Mouse (Mus musculus) small intestine, adult 2 months (tissue): Measurements from ENCODE around the gene Slc9a3r1.

Experiments used
- CTCF ChIP-seq: fragments of 200-500 bp; IDR thresholded peaks from 2 replicates; pipeline ENCODE4 v1.5.1; 2012; ENCODE audit warnings: low read depth, mild to moderate bottlenecking, control low read depth, inconsistent platforms, low read length, moderate library complexity, mixed read lengths; ENCODE audit not compliant: insufficient replicate concordance, insufficient read length; ENCODE audit errors: extremely low read depth
- POLR2A ChIP-seq: fragments of 200-500 bp; IDR thresholded peaks from 2 replicates; pipeline ENCODE4 v1.6.1; 2012; ENCODE audit warnings: low read depth, mild to moderate bottlenecking, control low read depth, inconsistent platforms, low read length, moderate library complexity

DNA sequence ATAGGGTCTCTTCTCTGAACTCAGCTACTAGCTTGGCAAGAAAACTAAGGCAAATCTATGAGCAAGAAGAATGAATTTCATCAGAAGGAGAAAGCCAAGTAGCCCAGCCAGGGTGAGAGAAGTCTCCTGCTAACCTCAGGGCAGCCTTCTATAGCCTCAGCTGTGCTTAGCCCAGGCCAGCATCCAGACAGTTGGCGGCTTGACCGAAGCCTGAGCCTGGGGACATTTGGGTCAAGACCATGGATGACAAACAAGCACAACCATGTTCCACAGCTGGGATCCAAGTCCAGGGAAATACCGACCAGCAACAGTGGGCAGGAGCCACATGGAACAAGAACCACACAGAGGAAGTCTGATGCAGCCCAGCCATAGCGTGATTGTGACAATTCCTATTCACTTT lies 15.3 kb upstream of the Slc9a3r1 start:
- no peak for TF ChIP-seq CTCF
- no peak for TF ChIP-seq POLR2A
